Mouse (Mus musculus) B cell, adult 2 months (primary cell): Measurements from ENCODE around the gene Nepn.

Experiments used
- DNase-seq, 2 experiments: peaks; one replicate each; pipeline ENCODE4 v3.0.0; 2022

Gene Nepn

DNA sequence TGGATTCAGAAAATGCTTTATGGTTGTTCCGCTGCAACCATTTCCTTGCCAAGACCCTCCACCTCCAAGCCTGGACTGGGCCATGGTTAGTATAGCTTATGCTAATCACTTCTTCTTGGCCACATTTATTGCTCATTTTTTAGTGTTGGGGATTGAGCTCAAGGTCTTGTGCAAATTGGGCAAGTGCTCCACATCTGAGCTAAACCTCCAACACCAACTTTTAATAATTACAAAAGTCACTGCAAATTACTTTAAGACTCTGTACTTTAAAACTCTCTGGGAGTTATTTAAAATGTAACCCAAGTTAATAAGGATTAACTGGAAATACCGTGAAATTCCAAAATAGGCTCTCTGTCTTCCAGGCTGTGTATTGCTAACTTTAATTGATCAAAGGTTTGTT, 18.8 kb downstream of the Nepn start:
- DNase-seq = no peak

DNA sequence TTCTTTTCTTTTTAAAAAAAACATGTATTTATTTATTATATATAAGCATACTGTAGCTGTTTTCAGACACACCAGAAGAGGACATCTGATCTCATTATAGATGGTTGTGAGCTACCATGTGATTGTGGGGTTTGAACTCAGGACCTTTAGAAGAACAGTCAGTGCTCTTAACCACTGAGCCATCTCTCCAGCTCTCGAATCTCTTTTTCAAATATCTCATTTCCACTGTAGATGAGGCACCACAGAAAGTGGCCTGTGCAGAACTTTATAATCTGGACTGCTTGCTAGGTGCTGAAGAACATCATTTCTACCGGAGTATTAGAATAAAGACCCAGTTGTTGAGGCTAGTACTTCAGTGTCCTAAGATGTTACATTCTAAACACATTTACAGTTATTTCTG, 26.2 kb downstream of the Nepn start:
- no peak for DNase-seq

DNA sequence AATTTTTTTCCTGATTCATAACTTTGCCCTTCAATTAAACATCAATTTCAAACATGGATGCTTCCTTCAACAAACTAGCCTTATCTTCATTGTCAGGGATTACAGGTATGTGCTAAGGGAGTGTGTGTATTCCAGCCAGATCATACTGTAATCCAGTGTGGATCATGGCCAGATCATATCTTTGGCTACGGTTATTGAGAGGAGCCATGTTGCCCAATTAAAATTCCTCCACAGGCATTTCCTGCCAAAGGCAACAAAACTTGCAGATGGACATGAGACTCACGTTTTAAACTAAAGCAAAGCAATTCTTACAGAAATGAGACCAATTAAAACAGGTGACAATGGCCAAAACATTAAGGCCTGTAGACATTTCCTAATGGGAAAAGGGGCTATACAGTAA, 27.7 kb downstream of the Nepn start:
- no peak for DNase-seq

DNA sequence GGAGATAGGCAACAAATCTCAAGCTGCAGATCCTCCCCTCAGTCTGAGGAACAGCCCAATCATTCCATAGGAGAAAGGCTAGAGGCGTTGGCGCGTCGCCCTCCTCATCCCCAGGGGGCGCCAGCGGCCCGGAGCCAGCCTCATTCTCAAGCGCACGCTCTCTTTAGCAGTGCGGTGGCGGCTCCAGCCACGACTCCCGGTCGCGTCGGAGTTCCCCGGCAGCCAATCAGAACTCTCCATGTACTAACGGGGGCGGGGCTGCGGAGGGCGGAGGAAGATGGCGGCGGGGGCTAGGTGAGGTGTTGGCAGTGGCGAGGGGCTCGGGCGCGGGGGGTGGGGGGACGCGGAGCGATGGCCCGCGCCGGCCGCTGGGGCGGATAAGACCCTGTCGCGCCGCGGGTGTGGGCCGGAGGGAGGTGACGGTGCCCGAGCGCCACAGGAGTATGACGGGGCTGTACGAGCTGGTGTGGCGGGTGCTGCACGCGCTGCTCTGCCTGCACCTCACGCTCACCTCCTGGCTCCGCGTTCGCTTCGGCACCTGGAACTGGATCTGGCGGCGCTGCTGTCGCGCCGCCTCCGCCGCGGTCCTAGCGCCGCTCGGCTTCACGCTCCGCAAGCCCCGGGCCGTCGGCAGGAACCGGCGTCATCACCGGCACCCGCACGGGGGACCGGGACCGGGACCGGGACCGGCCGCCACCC, 28.7 kb downstream of the Nepn start, which contains the start of gene Nus1:
Nus1 (plus strand) TSS at position 249 of the 699 bp plus-strand sequence.
- peak; percentile 96 to 97 for DNase-seq

DNA sequence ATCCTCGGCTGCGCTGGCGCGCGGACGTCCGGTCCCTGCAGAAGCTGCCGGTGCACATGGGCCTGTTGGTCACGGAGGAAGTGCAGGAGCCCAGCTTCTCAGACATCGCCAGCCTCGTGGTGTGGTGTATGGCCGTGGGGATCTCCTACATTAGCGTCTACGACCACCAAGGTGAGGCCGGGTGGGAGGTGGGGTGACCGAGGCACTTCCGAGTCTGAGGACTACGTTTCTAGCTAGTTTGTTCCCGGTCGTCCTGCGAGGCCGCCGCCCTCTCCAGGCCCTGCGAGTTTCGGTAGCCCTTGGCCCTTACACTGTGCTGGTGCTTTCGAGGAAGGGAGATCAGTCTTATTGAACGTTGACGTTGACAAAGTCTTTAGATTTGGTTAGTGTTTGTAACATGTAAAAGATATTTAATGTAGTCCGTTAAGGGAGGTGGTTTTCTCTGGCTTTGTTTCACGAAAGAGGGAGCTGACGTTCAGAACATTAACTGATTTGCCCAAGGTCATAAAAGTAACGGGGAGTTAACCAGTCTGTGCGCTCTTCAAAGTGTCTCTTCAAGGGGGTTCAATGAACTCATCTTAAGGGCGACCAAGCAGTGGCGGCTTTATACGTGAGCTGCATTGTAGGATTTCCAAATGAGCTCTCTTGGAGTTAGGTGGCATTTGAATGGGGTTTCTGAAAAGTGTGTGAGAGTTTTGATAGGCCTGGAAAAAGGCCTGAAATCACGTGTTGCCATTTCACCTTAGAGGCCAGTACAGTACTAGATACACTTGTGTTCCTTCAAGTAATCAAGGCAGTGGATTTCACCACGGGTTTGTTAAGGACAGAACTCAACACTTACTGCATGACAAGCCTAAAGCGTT, 29.5 kb downstream of the Nepn start:
- DNase-seq = peak in 1 of 2 experiments; percentile 55

DNA sequence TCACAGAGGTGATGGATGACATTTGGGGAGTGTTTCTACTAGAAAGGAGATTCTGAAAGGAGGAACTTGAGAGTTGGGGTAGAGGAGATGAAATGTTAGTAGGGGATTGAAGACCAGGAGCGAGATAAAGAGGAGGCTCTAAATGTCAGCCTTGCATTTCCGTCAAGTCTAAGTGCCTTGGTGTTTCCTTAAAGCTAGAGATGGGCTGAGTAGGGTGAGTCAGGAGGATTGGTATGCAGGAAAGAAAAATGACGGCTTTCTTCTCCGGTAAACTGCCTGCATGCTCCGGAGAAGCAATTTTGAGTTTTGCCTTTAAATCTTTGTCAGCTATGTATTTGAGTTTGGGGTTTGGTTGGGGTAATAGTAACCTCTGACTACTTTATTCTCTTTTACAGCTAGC, 30.2 kb downstream of the Nepn start:
- DNase-seq = no peak

DNA sequence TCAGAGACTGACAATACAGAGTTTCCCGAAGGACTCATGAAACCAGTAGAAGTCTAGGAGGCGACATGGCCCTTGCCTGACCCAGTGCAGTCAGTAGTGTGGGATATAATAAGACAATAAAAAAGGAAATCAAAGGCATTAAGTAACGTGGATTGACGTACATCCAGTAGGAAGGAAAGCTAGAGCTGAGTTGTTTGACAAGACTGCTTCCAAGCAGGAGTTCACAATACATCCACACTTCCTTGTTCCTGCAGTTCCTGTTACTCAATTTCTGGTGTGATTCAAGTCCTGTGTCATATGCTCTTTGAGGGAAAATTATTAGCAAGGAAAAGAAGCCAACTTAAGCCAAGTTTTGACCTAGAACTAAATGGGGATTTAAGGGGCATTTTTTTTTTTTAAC, 30.6 kb downstream of the Nepn start:
- DNase-seq = no peak

DNA sequence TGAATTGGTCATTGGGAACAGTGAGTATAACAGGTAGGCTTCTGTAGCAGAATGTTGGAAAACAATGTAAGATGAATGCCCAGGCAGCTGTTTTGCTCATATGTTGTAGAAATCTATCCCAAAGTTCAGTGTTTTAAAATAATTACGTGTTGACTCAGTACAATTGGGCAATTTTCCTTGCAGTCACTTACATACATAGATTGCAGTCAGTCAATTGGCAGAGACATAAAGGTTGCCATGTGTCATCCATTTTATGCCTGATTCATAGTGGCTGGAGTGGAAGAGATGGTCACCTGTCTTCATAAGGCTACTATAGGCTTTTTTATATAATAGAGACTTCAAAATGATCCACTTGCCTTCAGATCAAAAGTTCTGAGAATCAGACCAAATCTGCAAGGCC, 31.8 kb downstream of the Nepn start:
- DNase-seq = no peak

DNA sequence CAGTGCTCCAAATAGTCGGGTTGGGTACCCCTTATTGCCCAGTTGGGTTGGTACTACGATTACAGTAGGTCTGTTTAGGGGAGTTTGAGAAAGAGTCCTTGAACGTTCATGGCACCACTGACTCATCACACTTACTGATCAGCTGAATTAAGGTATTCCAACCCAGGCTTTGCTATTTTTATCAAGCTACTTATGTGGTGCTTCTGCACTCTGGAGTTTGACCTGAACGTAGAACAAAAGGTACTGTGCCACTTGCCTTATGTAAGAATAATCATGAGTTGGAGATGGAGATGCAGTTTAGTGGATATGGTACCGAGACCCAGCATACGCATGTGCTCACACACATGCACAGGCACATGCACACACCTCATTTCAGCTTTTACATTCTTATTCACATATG, 32.9 kb downstream of the Nepn start:
- DNase-seq = no peak

DNA sequence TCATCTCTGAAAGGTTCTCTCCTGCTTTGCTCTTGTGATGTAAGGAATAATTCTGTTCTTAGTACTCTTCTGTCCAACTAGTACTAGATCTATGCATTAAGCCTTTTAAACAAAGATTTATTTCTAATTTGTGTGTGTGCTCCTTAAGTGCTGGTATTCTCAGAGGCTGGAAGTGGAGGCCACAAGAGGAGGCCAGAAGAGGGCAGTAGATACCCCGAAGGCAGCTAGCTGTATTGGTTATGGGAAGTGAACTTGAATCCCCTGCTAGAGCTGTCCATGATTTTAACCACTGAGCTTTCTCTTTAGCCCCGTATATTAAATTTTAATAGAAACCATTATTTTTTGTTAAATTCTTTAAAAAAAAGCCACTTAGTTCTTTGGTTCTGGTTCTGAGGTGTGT, 34.3 kb downstream of the Nepn start:
- DNase-seq = peak; percentile 36 to 41

DNA sequence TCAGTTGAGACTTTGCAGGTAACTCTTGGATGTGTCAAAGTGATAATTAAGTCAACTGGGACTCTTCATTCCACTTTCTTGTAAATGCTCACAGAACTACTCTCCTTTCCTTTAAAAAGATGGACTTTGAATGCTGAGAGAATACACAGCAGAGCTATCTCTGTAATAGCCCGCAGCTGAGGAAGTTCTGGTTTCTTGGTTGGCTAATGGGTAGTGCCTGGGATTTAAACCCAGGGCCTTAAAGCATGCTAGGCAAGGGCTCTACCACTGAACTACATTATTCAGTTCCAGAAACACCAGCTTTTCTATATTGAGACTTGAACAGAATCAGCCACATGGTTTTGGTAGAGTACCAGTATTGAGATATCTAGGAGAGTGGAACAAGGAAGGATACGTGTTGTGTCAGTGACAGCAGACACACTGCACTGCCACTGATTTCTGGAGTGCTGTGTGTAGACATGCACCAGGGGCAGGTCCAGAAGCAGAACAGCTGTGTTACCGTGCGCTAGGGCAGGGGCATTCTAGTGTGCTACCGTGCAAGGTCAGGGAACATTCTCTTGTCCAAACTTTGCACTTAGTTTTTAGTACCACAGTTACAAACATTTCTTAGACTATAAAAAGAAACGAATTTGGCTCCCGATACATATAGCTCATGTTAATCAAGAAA, 37.7 kb downstream of the Nepn start:
- no peak for DNase-seq

DNA sequence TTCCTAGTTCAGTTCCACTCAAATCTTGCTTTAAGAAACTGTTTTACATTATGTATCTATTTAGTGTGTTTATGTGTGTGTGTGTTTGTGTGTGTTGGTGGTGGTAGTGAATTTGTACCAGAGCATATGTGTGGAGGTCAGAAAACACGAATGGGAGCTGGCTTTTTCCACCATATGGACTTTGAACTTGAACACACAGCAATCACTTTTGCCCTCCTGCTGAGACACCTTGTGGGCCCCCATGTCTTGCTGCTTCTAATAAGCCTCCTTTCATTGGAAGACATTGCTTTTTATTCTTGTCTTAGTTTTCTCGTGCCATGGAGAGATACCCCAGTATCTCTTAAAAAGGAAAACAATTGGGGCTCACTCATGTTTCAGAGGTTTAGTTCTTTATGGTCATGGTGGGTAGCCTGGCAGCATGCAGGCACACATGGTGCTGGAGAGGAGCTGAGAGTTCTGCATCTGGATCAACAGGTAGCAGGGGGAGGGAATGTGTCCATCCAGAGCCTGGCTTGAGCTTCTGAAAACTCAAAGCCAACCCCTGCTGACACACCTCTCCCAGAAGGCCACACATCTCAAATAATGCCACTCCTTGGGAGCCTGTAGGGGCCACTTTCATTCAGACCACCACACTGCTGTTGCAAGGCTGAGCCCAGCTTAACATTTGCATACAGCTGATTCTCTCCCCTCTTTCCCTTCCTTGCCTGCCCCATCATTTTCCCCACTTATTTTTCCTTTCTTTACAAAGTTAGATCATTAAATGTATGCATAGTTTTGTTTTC, 39.1 kb downstream of the Nepn start:
- DNase-seq = no peak

DNA sequence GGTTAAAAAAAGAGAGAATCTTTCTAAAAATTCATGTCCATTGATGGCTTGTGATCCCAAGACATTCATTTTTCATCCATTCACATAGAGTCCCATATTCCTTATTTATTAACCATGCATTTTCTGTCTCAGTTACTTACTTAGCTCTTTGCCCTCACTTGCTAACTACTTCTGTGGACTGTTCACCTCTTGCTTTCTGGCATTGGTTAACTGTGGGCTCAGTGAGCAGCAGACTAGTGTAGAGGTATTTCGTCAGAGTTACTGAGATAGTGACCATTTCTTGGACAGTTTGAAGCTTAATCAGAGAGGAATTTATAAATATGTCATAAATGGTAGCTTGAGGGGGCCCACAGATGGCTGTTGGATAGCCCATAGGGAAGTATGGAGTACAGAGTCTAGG, 42.2 kb downstream of the Nepn start:
- DNase-seq = no peak

DNA sequence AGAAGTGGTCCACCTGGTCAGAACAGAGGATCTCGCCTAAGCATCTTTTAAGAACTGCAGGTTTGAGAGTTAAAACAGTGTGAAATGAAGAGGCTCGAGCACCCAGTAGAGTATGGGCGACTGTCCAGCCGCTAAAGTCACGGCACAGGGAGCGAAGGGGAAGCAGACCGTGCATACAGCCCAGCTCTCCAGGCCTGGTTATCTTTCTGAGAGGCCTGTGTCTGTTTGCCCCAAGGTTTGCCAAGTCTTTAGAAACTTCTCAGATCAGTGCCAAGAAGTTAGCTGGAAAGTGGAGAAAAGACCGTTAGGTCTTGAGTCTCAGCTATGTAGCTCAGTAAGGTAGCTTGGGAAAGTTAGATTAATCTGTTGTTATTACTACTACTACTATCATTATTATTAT, 46.1 kb downstream of the Nepn start:
- DNase-seq = no peak
